Mouse (Mus musculus) limb, embryonic 11.5 days (tissue): Measurements from ENCODE around the gene Ccdc175. TPM values are rescaled to one million over a fixed set of nuclear protein-coding genes. Genes with fewer than 3 reads are reported as not detected.
A peak's percentile ranks its signal among the peaks of the same experiment; 100 is the strongest.

Experiments used
- ATAC-seq: fragments of 200-750 bp; cut with Nextera tagmentation; 2 replicates; pipeline ENCODE4 v1.8.0; 2017; ENCODE audit warnings: low read depth; ENCODE audit not compliant: insufficient number of reproducible peaks, low FRiP score, low TSS enrichment
- DNase-seq: peaks from one replicate; pipeline ENCODE4 v3.0.0-alpha.2; 2015; ENCODE audit warnings: low spot score
- H3K27ac ChIP-seq: fragments of 300-500 bp; sonication (generic); replicated peaks from 2 replicates; pipeline ENCODE4 v1.5.1; 2014; ENCODE audit warnings: low read depth, mild to moderate bottlenecking, low read length
- H3K27me3 ChIP-seq: fragments of 300-500 bp; sonication (generic); 2 replicates; pipeline ENCODE4 v1.6.1; 2014; ENCODE audit warnings: mild to moderate bottlenecking, low read length, mixed read lengths; ENCODE audit not compliant: control insufficient read depth, insufficient read depth
- H3K36me3 ChIP-seq: fragments of 300-500 bp; sonication (generic); 2 replicates; pipeline ENCODE4 v1.6.1; 2014; ENCODE audit warnings: mild to moderate bottlenecking, low read length, moderate library complexity, mixed read lengths; ENCODE audit not compliant: control insufficient read depth, insufficient read depth
- H3K4me1 ChIP-seq: fragments of 300-500 bp; sonication (generic); 2 replicates; pipeline ENCODE4 v1.6.1; 2014; ENCODE audit warnings: low read length, mixed read lengths; ENCODE audit not compliant: control insufficient read depth, insufficient read depth
- H3K4me2 ChIP-seq: fragments of 300-500 bp; sonication (generic); 2 replicates; pipeline ENCODE4 v1.6.1; 2014; ENCODE audit warnings: low read depth, mild to moderate bottlenecking, moderate library complexity; ENCODE audit not compliant: severe bottlenecking
- H3K4me3 ChIP-seq: fragments of 300-500 bp; sonication (generic); 2 replicates; pipeline ENCODE4 v1.5.1; 2014; ENCODE audit warnings: low read depth, low read length
- H3K9ac ChIP-seq: fragments of 300-500 bp; sonication (generic); 2 replicates; pipeline ENCODE4 v1.6.1; 2014; ENCODE audit warnings: mild to moderate bottlenecking, low read length
- H3K9me3 ChIP-seq: fragments of 300-500 bp; sonication (generic); 2 replicates; pipeline ENCODE4 v1.6.1; 2016; ENCODE audit warnings: low read length; ENCODE audit not compliant: control insufficient read depth
- WGBS: fragments of 180-500 bp; shearing (Covaris S2); extraction: QIAGEN DNeasy Blood & Tissue Kit; methylation state at CpG from one replicate; pipeline ENCODE4 v1.1.7; 2014; 5-methylcytosine and 5-hydroxymethylcytosine counted together
- polyA plus RNA-seq: library from polyadenylated mRNA; unstranded; fragments of >200 nt; fragmentation: Nextera tagmentation; extraction: Ambion mirVana; gene quantifications from 2 replicates; pipeline ENCODE4 v1.2.1, GENCODE M21; 2014

Gene Ccdc175
- polyA plus RNA-seq, 1 experiment from 2014 or later: not detected

GRCm38 (mm10) chr12:72085329-72086165 lies 99.3 kb downstream of the Ccdc175 start, which contains the start of the genes L3hypdh and Jkamp:
Gene L3hypdh (minus strand): TSS chr12:72085439.
Gene Jkamp (plus strand): TSS chr12:72085589.
- Histone ChIP-seq H3K4me1 (peaks cover 7% of the 10 kb centered on the region; the same call in 1 of the 2 replicates), H3K4me2 (peak within 1 kb of the TSS; percentile 92), H3K4me3 (peak within 1 kb of the TSS; percentile 73), H3K27me3 (no peaks in the 10 kb centered on the region), H3K9me3 (no peaks in the 10 kb centered on the region), H3K9ac (peak within 1 kb of the TSS; percentile 87), H3K27ac (peak within 1 kb of the TSS; percentile 88), H3K36me3 (no peaks in the 10 kb centered on the region)
- peak; percentile 96 for ATAC-seq
- peak; percentile 100 for DNase-seq
- WGBS: 1% methylated on average over 59 of the region's 60 CpGs

DNA sequence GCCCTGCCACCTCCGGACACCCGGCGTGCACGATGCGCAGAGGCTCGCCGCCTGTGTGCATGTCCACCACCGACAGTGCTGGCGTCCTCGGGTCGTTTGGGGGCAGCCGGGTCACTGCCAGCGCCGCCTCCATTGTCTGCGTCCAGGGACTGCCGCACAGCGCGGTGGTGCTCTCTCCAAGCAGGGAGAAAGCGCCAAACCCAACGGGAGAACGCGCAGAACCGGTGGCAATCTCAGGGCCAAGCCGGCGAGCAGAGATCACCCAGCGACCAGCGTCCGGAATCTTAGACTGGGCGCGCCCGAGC lies 99.9 kb downstream of the Ccdc175 start:
- ATAC-seq: peak; percentile 51; the same call in 1 of the 2 replicates
- H3K27ac ChIP-seq: peak overlapping the region; percentile 45; the same call in 1 of the 2 replicates
- 1% methylated on average over 31 of the region's 31 CpGs for WGBS
- H3K27me3 ChIP-seq: no peaks in the 10 kb centered on the region
- peak overlapping the region; percentile 92 for H3K4me2 ChIP-seq
- DNase-seq: no peak
- peak overlapping the region; percentile 73 for H3K4me3 ChIP-seq
- H3K4me1 ChIP-seq: peaks cover 7% of the 10 kb centered on the region; the same call in 1 of the 2 replicates
- H3K9ac ChIP-seq: peak overlapping the region; percentile 78
- H3K36me3 ChIP-seq: no peaks in the 10 kb centered on the region
- no peaks in the 10 kb centered on the region for H3K9me3 ChIP-seq

GRCm38 (mm10) chr12:72084261-72085023 lies 100.4 kb downstream of the Ccdc175 start:
- WGBS: 6% methylated on average over 46 of the region's 46 CpGs
- H3K4me1 ChIP-seq: peaks cover 7% of the 10 kb centered on the region; the same call in 1 of the 2 replicates
- H3K4me3 ChIP-seq: peak overlapping the region; percentile 73
- no peaks in the 10 kb centered on the region for H3K9me3 ChIP-seq
- H3K27me3 ChIP-seq: no peaks in the 10 kb centered on the region
- H3K9ac ChIP-seq: peak overlapping the region; percentile 78
- no peak for DNase-seq
- peak overlapping the region; percentile 92 for H3K4me2 ChIP-seq
- peak; percentile 4; the same call in 1 of the 2 replicates for ATAC-seq
- no peaks in the 10 kb centered on the region for H3K36me3 ChIP-seq
- H3K27ac ChIP-seq: peak overlapping the region; percentile 45; the same call in 1 of the 2 replicates

DNA sequence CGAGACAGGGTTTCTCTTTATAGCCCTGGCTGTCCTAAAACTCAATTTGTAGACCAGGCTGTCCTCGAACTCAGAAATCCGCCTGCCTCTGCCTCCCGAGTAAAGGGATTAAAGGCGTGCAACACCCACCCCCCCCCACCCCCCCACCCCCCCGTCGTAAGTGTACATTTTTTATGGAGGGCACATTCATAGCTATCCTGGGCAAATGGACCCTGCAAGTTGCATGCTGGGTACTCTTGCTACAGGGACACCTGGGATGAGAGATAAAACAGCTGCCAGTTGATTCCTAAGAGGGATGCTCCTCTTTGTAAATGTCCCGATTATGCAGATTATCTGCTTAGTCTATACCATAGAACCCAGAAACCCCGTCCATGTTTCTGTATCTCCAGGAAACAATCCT lies 101.6 kb downstream of the Ccdc175 start:
- no peaks in the 10 kb centered on the region for H3K27me3 ChIP-seq
- ATAC-seq (no peak), DNase-seq (no peak)
- H3K9ac ChIP-seq: no peak overlapping the region
- H3K27ac ChIP-seq: no peak overlapping the region
- no peak overlapping the region for H3K4me2 ChIP-seq
- H3K4me1 ChIP-seq: peaks cover 7% of the 10 kb centered on the region; the same call in 1 of the 2 replicates
- H3K9me3 ChIP-seq: no peaks in the 10 kb centered on the region
- 90% methylated on average over 9 of the region's 9 CpGs for WGBS
- no peaks in the 10 kb centered on the region for H3K36me3 ChIP-seq
- H3K4me3 ChIP-seq: no peak overlapping the region

GRCm38 (mm10) chr12:72082370-72082769 lies 102.5 kb downstream of the Ccdc175 start:
- 31% methylated on average over 18 of the region's 18 CpGs for WGBS
- no peak overlapping the region for H3K27ac ChIP-seq
- H3K27me3 ChIP-seq: no peaks in the 10 kb centered on the region
- H3K4me1 ChIP-seq: peaks cover 7% of the 10 kb centered on the region; the same call in 1 of the 2 replicates
- H3K9ac ChIP-seq: no peak overlapping the region
- no peak for ATAC-seq
- H3K4me2 ChIP-seq: 0 out of 2 replicates have a peak overlapping the region, but pooled peaks have one; percentile 4
- peak; percentile 40 for DNase-seq
- H3K36me3 ChIP-seq: no peaks in the 10 kb centered on the region
- H3K4me3 ChIP-seq: no peak overlapping the region
- H3K9me3 ChIP-seq: no peaks in the 10 kb centered on the region

DNA sequence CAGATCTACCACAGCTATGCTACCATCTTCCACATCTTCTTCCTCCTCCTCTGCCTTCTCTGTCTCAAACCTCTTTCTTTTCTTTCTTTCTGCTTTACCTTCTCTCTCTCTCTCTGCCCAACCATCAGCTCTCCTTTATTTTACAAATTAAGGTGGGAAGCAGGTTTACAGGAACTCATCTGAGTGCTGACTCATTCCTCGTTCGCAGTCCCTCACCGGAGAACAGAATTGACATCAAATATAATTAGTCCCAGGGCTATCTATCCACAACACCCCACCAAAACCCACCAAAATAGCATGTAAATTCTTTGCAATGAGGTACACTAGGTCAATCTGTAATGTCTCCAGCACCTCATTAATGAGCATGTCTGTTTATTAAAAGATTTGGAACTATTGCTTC lies 102.9 kb downstream of the Ccdc175 start:
- H3K4me1 ChIP-seq: peaks cover 7% of the 10 kb centered on the region; the same call in 1 of the 2 replicates
- no peaks in the 10 kb centered on the region for H3K9me3 ChIP-seq
- H3K4me3 ChIP-seq: no peak overlapping the region
- H3K36me3 ChIP-seq: no peaks in the 10 kb centered on the region
- no peak overlapping the region for H3K4me2 ChIP-seq
- no peak for ATAC-seq
- no peak overlapping the region for H3K9ac ChIP-seq
- DNase-seq: no peak
- H3K27me3 ChIP-seq: no peaks in the 10 kb centered on the region
- WGBS: 80% methylated on average over 3 of the region's 3 CpGs
- H3K27ac ChIP-seq: no peak overlapping the region

DNA sequence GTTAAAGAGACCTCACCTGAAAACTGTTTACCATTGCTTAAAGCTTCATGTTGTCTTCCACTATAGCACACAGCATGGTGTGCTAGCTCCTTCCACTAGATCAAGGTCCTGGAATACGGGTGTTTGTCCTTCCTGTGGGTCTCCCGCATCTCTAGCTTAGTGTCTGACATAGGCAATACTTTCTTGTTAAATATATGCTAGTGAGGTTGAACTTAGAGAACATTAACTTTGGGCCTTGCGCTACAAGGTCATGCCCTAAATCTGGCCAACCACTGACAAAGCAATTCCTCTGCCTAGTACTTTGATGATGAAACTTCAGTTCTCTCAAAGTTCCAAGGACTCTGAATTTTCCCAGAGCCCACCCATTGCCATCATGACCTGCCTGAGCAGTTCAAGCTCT lies 106.6 kb downstream of the Ccdc175 start:
- no peak for ATAC-seq

More for the DNA sequence above, 106.6 kb downstream of the Ccdc175 start:
- H3K9ac ChIP-seq: no peak overlapping the region
- 87% methylated on average over 3 of the region's 3 CpGs for whole genome bisulfite sequencing
- no peak overlapping the region for H3K4me2 ChIP-seq
- DNase-seq: no peak
- H3K4me1 ChIP-seq: peaks cover 3% of the 10 kb centered on the region; the same call in 1 of the 2 replicates
- no peak overlapping the region for H3K4me3 ChIP-seq
- no peaks in the 10 kb centered on the region for H3K9me3 ChIP-seq
- H3K27ac ChIP-seq: no peak overlapping the region
- no peaks in the 10 kb centered on the region for H3K36me3 ChIP-seq
- no peaks in the 10 kb centered on the region for H3K27me3 ChIP-seq
